Mouse (Mus musculus) hindbrain, embryonic 16.5 days (tissue): ENCODE results near the gene Kcnab2. TPM values are rescaled to one million over a fixed set of nuclear protein-coding genes. Genes with fewer than 3 reads are reported as not detected.
A peak's percentile ranks its signal among the peaks of the same experiment; 100 is the strongest.

Source experiments
- ATAC-seq: fragments of 200-750 bp; cut with Nextera tagmentation; 2 replicates; pipeline ENCODE4 v1.8.0; 2017; ENCODE audit warnings: moderate TSS enrichment, moderate library complexity
- H3K27ac ChIP-seq: fragments of 300-500 bp; sonication (generic); 2 replicates; pipeline ENCODE4 v1.5.1; 2014; ENCODE audit warnings: low read depth, mild to moderate bottlenecking, control low read depth, low read length, moderate library complexity
- H3K27me3 ChIP-seq: fragments of 300-500 bp; sonication (generic); replicated peaks from 2 replicates; pipeline ENCODE4 v1.6.1; 2014; ENCODE audit warnings: low read length; ENCODE audit not compliant: control insufficient read depth, insufficient read depth
- H3K36me3 ChIP-seq: fragments of 300-500 bp; sonication (generic); 2 replicates; pipeline ENCODE4 v1.6.1; 2014; ENCODE audit warnings: mild to moderate bottlenecking, low read length, moderate library complexity, mixed read lengths; ENCODE audit not compliant: control insufficient read depth, insufficient read depth
- H3K4me1 ChIP-seq: fragments of 300-500 bp; sonication (generic); 2 replicates; pipeline ENCODE4 v1.6.1; 2014; ENCODE audit warnings: low read depth, low read length; ENCODE audit not compliant: control insufficient read depth, insufficient read depth
- H3K4me2 ChIP-seq: fragments of 300-500 bp; sonication (generic); 2 replicates; pipeline ENCODE4 v1.6.1; 2014; ENCODE audit warnings: mild to moderate bottlenecking, low read length, control low read depth, moderate library complexity
- H3K4me3 ChIP-seq: fragments of 300-500 bp; sonication (generic); 2 replicates; pipeline ENCODE4 v1.5.1; 2014; ENCODE audit warnings: mild to moderate bottlenecking, low read length, control low read depth, moderate library complexity
- H3K9ac ChIP-seq: fragments of 300-500 bp; sonication (generic); 2 replicates; pipeline ENCODE4 v1.6.1; 2014; ENCODE audit warnings: low read depth, mild to moderate bottlenecking, control low read depth, low read length, moderate library complexity
- H3K9me3 ChIP-seq: fragments of 300-500 bp; sonication (generic); 2 replicates; pipeline ENCODE4 v1.6.1; 2014; ENCODE audit warnings: mild to moderate bottlenecking, low read length, moderate library complexity; ENCODE audit not compliant: control insufficient read depth
- WGBS: fragments of 180-500 bp; shearing (Covaris S2); extraction: QIAGEN DNeasy Blood & Tissue Kit; methylation state at CpG from one replicate; pipeline ENCODE4 v1.1.7; 2014; 5-methylcytosine and 5-hydroxymethylcytosine counted together
- polyA plus RNA-seq: library from polyadenylated mRNA; unstranded; fragments of >200 nt; fragmentation: Nextera tagmentation; extraction: Ambion mirVana; gene quantifications from 2 replicates; pipeline ENCODE4 v1.2.1, GENCODE M21; 2015

The Kcnab2 gene
- polyA plus RNA-seq, 1 experiment from 2014 or later: 33.5 TPM

GRCm38 (mm10) chr4:152463147-152463546, 14.5 kb downstream of the Kcnab2 start:
- Histone ChIP-seq H3K9me3 (no peaks in the 10 kb centered on the region), H3K4me2 (no peak overlapping the region), H3K9ac (no peak overlapping the region), H3K36me3 (no peaks in the 10 kb centered on the region), H3K4me3 (no peak overlapping the region), H3K4me1 (no peaks in the 10 kb centered on the region; the same call in 1 of the 2 replicates), H3K27ac (no peak overlapping the region), H3K27me3 (no peaks in the 10 kb centered on the region)
- ATAC-seq: no peak
- WGBS: 86% methylated on average over 9 of the region's 9 CpGs

GRCm38 (mm10) chr4:152462516-152462915, 15.2 kb downstream of the Kcnab2 start:
- no peak overlapping the region for H3K4me2 ChIP-seq
- no peak overlapping the region for H3K9ac ChIP-seq
- H3K27me3 ChIP-seq: no peaks in the 10 kb centered on the region
- WGBS: 89% methylated on average over 12 of the region's 12 CpGs
- H3K4me1 ChIP-seq: no peaks in the 10 kb centered on the region; the same call in 1 of the 2 replicates
- no peak overlapping the region for H3K27ac ChIP-seq
- H3K36me3 ChIP-seq: no peaks in the 10 kb centered on the region
- ATAC-seq: no peak
- no peak overlapping the region for H3K4me3 ChIP-seq
- no peaks in the 10 kb centered on the region for H3K9me3 ChIP-seq

- Histone ChIP-seq H3K4me3 (no peak overlapping the region), H3K9ac (no peak overlapping the region), H3K9me3 (no peaks in the 10 kb centered on the region), H3K27me3 (no peaks in the 10 kb centered on the region), H3K4me1 (peaks cover 13% of the 10 kb centered on the region), H3K36me3 (no peaks in the 10 kb centered on the region), H3K27ac (no peak overlapping the region), H3K4me2 (no peak overlapping the region)
- ATAC-seq: no peak
- WGBS: 94% methylated on average over 4 of the region's 4 CpGs
These were observed 20.0 kb downstream of the Kcnab2 start for GRCm38 (mm10) chr4:152457673-152458072.

GRCm38 (mm10) chr4:152456609-152457008, 21.1 kb downstream of the Kcnab2 start:
- Histone ChIP-seq H3K4me1 (peaks cover 13% of the 10 kb centered on the region), H3K36me3 (no peaks in the 10 kb centered on the region), H3K4me2 (no peak overlapping the region), H3K4me3 (no peak overlapping the region), H3K9me3 (no peaks in the 10 kb centered on the region), H3K9ac (no peak overlapping the region), H3K27me3 (no peaks in the 10 kb centered on the region), H3K27ac (peak overlapping the region; percentile 10; the same call in 1 of the 2 replicates)
- 57% methylated on average over 18 of the region's 18 CpGs for WGBS
- no peak for ATAC-seq

- no peaks in the 10 kb centered on the region for H3K9me3 ChIP-seq
- WGBS: 68% methylated on average over 12 of the region's 12 CpGs
- H3K27ac ChIP-seq: no peak overlapping the region
These were observed 23.5 kb downstream of the Kcnab2 start for GRCm38 (mm10) chr4:152454153-152454552.

GRCm38 (mm10) chr4:152453079-152453478, 24.6 kb downstream of the Kcnab2 start:
- Histone ChIP-seq H3K4me3 (no peak overlapping the region), H3K27ac (0 out of 2 replicates have a peak overlapping the region, but pooled peaks have one; percentile 1), H3K27me3 (no peaks in the 10 kb centered on the region), H3K9ac (no peak overlapping the region), H3K4me1 (peaks cover 13% of the 10 kb centered on the region), H3K9me3 (no peaks in the 10 kb centered on the region), H3K4me2 (no peak overlapping the region), H3K36me3 (no peaks in the 10 kb centered on the region)
- 19% methylated on average over 10 of the region's 10 CpGs for WGBS
- peak; percentile 22; the same call in 1 of the 2 replicates for ATAC-seq

More at GRCm38 (mm10) chr4:152454153-152454552, 23.5 kb downstream of the Kcnab2 start:
- Histone ChIP-seq H3K4me3 (no peak overlapping the region), H3K9ac (peak overlapping the region; percentile 11; the same call in 1 of the 2 replicates), H3K36me3 (no peaks in the 10 kb centered on the region), H3K4me1 (peaks cover 13% of the 10 kb centered on the region), H3K27me3 (no peaks in the 10 kb centered on the region), H3K4me2 (no peak overlapping the region)
- no peak for ATAC-seq

GRCm38 (mm10) chr4:152451371-152451770, 26.3 kb downstream of the Kcnab2 start:
- Histone ChIP-seq H3K4me2 (no peak overlapping the region), H3K9me3 (no peaks in the 10 kb centered on the region), H3K36me3 (no peaks in the 10 kb centered on the region), H3K9ac (no peak overlapping the region), H3K27ac (no peak overlapping the region), H3K4me1 (peaks cover 13% of the 10 kb centered on the region), H3K27me3 (no peaks in the 10 kb centered on the region), H3K4me3 (no peak overlapping the region)
- ATAC-seq: no peak
- 87% methylated on average over 6 of the region's 6 CpGs for WGBS

GRCm38 (mm10) chr4:152448666-152449018, 29.0 kb downstream of the Kcnab2 start:
- H3K27ac ChIP-seq: no peak overlapping the region
- ATAC-seq: no peak
- no peak overlapping the region for H3K4me3 ChIP-seq
- H3K9me3 ChIP-seq: no peaks in the 10 kb centered on the region
- no peak overlapping the region for H3K4me2 ChIP-seq
- WGBS: 62% methylated on average over 8 of the region's 8 CpGs
- no peaks in the 10 kb centered on the region for H3K36me3 ChIP-seq
- peaks cover 5% of the 10 kb centered on the region for H3K4me1 ChIP-seq
- no peak overlapping the region for H3K9ac ChIP-seq
- no peaks in the 10 kb centered on the region for H3K27me3 ChIP-seq

GRCm38 (mm10) chr4:152447731-152448665, 29.7 kb downstream of the Kcnab2 start:
- H3K4me1 ChIP-seq: peaks cover under 1% of the 10 kb centered on the region; the same call in 1 of the 2 replicates
- ATAC-seq: no peak
- 85% methylated on average over 21 of the region's 22 CpGs for WGBS

More at GRCm38 (mm10) chr4:152447731-152448665, 29.7 kb downstream of the Kcnab2 start:
- no peak overlapping the region for H3K4me2 ChIP-seq
- H3K27me3 ChIP-seq: no peaks in the 10 kb centered on the region
- H3K4me3 ChIP-seq: no peak overlapping the region
- no peaks in the 10 kb centered on the region for H3K9me3 ChIP-seq
- no peaks in the 10 kb centered on the region for H3K36me3 ChIP-seq
- H3K27ac ChIP-seq: no peak overlapping the region
- H3K9ac ChIP-seq: no peak overlapping the region
